Mouse (Mus musculus) thymus, postnatal 14 days (tissue): ENCODE measurements at regions not wholly inside any gene's neighbourhood (a gene's known extent, or its start where the extent isn't known, plus 50 kb on each side); places are given as distances from the start of the nearest gene placed in this dataset.

Experiments used
- DNase-seq: peaks from one replicate; pipeline ENCODE4 v3.0.0; 2021

DNA sequence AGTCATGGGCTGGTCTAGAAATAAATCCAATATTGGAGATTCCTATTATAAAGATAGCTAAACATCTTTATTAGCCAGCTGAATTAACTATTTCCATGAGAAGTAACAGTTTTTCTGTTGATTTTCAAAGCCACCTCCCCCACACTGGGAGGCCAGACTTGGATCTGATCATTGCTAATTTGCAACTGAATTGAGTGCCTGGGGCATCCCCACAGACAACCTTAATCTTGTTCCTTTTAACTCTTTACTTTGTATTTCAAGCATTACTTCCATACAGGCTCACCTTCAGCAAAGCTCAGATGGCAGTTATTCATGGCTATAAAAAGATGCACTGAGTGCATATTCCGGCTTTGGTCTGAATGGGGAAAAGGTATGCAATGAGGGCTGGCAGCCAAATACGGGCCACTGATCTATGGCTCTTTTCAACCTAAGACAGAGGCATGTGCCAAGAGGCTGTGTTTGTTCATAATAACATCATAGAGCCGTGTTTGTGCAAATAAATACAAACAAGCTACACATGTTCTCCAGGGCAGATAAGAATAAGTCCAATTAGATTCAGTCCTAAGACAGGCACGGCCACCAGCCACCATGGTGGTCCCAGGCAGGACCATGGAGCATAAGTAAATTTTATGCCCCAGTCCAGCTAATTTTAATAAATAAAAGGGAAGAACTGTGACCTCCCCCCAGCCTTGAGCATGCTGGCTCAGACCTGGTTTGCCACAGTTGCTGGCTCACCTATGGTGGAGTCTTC lies 194.5 kb upstream of the Ttc29 start:
- DNase-seq, result no peak

DNA sequence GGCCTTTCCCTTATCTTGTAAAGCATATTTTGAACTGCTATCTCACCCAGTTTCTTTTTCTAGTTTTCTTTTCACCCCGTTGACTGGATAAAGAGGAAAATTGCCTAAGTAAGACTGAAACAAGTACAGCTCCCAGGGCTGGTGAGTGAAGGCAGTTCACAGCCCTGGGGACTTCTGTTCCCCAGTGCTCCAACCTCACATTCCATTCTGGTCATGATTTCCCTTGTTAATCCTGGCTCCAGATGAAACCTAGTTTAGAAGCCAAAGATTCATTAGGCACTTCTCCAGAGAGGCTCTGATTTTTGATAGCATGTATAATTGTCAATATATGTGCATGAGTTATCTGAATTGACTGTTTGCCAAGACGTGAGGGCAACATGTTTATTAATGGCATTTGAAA lies 191.6 kb upstream of the Ttc29 start:
- DNase-seq, result no peak

DNA sequence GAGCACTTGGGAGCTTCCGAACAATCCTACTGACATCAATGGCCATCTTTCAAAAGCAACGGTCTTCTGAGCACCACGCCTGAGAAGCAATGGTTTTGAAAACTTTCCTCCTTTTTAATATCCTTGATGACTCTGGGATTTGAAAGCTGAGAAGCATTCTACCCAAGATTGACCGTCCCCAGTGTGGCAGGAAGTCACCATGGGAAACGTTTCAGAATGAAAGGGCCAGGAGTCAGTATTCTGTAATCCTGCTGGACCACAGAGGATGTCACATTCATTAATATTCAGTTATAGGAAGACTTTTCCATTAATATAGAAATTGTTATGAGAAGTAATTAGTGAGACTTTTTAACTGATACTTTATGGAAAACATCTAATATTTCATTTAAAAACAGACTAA lies 190.1 kb upstream of the Ttc29 start:
- DNase-seq, result no peak

DNA sequence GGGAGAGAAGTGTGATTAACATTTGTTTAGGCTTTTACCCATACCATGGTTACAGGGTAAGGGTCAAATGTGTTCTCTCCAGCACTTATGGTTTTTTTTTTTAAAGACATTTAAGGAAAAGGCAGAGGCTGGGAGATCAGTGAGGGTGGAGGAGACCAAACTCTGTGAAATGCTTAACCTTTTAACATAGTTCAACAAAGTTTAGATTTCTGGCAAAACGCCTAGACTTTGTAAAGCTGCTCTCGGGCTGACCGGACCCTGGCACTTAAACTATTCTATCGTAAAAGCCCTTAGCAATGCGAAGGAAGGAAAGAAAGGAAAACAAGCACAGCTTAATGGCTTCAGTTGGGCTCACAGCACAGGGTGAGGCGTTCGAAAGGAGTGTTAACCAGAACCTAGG lies 189.6 kb upstream of the Ttc29 start:
- DNase-seq, result no peak

DNA sequence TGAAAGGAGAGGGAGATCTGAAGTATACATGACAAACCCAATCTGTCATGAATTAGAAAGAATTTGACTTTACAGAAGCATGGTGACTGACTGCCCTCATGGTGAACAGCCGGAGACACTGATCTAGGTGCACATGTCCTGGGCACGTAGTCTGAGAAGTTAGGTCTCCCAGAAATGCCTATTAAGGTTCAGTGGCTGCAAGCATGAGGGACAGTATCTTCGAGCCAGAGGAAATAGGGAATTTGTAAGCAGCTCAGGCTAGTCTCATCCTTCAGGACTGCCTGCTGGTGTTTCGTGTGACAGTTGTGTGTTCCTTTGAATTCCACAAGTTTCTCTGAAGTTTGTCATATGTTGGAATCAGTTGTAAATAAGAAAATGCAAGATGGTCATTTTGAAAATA lies 189.2 kb upstream of the Ttc29 start:
- no peak for DNase-seq

DNA sequence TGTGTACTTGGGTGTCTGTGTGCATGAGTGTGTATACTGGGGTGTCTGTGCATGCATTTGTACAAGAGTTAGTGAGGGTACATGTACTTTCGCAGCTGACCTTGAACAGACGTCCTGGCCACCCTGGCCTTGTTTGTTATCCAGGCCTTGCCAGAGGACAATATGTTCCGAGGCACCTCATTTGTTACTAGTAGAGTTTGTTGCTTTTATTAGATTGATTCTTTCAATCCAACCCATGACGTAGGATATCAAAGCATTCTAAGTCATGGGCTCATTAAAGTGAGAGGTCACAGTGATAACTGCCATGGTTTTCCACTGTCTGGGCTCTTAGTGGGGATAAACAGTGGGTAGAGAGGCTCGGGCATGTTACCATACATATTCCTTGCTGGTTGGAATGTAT lies 188.1 kb upstream of the Ttc29 start:
- DNase-seq, result no peak

DNA sequence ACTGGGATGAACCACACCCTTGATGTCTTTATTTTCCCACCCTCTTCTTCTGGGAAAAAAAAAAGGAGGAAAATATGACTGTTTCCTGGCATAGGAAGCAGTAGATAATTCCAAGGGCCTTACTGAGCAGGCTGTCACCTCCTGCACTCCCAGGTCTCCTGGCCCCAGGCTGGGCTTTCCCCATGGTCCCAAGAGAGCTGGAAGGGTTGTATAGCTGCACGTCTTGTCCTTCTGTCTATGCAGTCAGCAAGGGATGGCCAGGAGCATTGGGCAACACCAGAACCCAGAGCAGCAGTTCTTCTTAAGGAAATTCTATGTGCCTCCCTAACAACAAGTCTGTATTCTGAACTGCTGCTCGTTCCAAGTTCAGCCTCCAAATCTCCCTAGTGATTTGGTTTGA lies 185.7 kb upstream of the Ttc29 start:
- DNase-seq, result no peak

DNA sequence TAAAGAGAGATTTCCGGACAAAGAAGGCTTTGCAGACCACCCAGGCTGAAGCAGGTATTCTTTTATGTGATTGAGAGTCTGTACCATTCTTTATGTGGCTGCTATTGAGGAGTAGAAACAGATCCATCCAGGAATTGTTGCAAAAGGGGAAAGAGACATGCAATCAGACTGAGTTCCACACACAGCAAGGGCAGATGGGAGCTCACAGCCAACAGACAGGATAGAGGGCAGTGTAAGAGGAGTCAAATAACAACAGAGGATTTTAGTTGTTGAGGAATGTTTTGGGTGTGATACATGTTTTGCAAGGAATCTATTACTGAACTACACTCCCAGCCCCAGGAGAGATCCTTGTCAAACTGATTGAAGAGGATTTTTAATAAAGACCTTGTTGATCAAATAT lies 184.2 kb upstream of the Ttc29 start:
- DNase-seq, result no peak

DNA sequence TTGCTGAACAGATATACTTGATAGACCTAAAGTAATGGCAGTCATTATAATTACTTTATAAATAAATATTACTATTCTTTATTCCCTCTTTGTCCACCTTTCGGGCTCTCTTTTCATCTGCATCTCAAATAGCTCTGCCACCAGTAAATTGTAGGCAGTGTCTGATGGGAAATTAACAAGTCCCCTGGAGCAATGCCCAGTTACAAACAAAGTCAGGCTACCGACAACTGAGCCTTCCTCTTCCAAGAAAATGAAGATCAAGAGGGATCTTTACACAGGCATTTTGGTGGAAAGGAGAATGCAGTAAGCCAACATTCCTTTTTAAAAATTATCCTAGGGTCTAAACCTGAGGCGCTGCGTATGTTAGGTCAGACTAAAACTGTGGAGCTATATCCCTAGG lies 181.3 kb upstream of the Ttc29 start:
- no peak for DNase-seq

DNA sequence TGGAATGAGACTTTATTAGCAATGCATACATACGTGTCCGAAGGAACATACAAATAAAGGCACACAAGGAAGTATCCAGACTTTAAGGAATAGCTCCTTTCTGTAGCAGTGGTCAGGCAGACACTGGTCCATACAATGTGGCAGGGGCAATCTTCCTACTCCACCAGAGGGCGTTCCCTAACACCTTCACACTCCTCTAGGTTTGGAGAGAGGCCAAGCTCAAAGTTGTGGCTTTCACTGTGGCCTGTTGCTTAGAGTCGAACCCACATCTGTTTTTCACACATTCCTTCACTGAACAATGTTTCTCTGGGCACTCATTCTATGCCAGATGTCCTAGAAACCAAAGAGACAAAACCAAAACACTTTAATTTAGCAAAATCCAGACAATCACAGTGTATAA lies 178.4 kb upstream of the Ttc29 start:
- DNase-seq, result no peak

DNA sequence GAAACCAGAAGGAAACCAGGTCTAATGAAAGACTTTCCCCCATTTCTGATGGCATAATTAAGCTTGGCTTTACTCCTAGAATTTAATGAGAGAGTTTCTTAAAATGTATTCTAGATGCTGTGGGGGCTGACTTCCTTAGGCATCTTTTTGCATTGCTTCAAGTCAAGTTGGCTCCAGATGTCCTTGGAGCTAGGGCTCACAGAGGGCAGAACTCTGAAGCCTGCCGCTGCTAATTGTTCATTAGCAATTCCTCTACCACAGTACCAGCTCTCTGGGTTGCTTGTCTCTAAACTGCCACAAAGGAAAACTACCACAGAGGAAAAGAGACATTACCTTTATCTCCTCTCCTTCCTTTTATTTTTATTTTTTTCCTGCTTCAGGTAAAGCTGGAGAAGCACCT lies 175.9 kb upstream of the Ttc29 start:
- no peak for DNase-seq

DNA sequence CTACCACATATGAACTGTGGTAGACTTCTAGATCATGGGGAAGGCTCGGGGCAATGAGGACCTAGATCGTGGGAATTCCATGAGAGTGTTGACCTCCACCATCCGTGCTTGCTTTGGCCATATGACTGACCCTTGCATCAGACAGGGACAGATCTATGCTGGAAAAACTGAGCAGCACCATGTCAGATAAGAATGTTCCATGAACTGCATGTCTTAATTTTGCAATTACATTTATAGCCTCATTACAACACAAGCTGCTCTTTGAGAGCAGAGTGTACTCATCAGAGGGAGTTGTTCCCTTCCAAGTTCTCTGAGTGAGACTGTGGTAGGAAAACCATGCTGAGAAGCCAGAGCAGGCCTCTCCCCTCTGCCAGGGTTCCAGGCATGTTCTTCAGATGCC lies 166.4 kb upstream of the Ttc29 start:
- DNase-seq, result no peak

DNA sequence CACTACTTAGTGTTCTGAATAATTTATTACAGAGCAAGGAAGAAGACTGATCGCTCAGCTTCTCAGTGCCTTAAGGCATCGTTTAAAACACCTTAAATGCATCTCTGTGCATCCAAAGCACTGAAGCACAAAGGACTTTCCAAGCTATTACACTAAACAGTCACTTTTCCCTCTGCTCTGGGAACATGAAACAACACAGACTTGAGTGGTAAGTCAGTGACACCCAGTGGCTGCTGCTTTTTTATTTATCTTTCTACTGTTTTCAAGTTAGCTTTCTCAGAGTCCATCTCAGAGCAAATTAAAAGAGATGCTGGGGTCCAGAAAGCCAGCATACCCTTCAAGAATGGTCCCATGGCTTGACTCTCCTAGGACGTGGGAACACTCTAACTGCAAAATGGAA lies 162.3 kb upstream of the Ttc29 start:
- no peak for DNase-seq

DNA sequence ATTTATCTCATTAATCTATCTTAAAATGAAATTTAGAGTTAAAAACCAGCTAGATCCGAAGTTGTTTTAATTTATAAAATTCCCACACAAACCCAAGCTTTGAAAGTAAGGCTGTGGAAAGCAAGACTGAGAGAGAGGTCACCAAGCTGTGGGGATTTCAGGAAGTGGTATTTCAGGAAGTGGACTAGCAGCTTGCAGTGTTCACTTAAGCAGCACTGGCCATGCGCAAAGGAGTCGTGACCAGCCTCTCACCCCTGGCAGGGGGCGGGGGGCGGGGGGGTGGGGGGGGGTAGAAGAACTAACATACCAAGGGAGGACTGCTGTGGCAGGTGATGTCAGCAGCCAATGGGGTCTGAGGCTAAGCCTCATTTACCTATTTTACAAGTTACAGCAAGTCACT lies 158.7 kb upstream of the Ttc29 start:
- no peak for DNase-seq

DNA sequence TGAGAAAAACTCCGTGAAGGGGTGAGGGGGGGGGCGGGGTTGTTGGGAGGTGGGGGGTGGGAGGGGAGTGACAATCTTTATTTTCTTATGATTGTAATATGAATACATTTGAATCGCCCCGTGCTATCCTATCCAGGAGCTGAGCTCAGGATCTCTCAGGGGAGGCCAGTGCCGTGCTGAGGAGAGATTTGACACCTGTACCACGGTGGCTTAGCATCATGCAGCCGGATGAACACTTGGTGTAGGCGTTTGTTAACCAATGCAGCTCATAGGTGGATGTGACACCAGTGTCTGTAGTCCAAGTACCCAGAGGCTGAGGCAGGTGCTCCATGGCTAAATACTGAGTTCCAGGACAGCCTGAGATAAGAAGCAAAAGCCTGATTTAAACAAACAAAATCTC lies 158.2 kb upstream of the Ttc29 start:
- DNase-seq, result no peak

DNA sequence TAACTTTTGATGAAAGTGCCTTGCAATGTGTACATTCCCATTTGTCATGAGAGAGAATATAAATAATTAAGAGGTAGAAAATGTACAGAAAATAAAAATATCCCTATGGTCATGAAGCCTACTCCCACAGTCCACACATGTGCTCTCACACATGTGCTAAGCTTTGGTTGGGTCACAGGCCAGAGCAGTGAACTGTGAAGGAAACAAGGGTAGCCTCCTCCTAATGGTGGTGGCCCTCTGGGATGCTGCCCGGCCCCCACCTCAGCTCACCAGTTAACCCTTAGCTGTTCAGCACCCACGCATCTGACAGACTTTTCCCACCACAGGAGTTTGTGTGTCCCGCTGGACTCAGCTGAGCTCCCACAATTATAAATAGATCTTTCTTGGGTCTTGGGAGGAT lies 157.6 kb upstream of the Ttc29 start:
- no peak for DNase-seq

DNA sequence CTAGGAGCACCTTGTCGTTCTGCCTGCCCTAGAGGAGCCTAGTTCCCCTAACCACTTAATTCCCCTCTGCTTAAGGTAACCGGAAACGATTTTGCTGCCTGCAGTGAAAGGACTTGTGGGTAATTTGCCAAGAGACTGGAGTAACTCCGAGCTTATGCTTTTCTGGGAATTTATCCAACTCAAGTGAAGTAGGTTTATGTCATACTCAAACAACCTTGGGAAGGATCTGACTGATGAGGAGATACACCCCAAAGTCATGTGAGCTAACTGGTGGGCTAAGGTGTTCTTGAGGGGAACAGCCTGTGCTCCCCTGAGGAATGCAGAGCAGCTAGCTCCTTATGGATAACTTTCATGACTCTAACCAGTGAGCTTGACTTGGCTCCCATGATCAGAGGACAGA lies 155.7 kb upstream of the Ttc29 start:
- DNase-seq, result no peak

DNA sequence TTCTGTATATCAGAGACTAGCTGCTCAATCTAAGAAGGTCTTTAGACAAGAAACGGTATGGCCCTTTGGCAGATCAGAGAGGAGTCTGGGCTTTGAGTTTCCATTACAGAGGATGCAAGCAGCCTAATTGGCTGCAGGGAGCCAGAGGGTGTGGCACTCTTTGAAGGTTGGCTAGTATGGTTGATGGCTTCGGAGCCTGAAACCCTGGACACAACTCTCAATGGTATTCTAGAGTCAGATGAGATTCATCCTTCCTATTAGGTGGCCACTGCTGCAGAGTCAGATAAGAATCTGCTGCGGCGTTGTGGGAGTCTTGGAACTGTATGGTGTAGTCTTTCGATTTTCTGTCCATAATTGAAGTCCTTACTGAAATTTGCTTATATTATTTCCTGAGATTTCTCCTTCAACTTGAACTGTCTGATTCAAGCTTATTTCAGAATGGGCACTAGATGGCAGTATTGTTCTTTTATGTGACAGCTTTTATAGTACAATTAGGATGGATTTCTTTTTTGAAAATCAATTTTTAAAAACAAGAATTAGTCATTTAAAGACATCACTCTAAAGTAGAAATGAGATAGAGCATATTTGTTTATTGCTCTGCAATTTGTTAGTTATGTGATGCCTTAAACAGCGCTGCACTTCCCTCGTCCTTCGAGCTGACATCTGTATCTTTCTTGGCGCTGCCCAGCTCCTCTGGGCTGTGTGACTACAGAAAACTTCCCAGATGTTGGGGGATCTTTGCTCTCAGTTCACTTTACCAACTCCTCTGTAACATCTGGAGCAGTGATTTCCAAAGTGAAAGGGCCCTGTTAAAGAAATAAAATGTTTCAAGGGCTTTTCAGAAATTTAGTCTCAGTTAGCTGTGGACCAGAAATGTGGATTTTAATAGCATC lies 151.0 kb upstream of the Ttc29 start:
- no peak for DNase-seq

DNA sequence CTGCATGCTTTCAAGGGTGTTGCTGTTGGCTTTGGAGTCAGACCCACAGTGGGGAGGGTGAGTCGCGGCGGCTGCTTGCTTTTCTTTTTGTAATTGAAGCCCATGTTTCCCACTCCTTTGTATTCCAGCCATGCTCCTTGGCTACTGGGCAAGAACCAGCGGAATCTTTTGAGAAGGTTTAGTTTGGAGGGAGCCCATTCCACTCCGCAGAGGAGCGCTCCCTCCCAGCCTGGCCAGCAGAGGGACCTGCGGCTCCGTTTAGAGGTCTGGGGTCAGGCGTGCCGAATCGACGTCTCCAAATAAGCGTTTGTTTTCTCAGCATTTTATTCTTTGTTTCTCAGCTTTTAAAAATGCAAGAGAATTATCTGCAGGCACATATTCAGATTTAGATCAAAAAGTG lies 149.6 kb upstream of the Ttc29 start:
- no peak for DNase-seq

DNA sequence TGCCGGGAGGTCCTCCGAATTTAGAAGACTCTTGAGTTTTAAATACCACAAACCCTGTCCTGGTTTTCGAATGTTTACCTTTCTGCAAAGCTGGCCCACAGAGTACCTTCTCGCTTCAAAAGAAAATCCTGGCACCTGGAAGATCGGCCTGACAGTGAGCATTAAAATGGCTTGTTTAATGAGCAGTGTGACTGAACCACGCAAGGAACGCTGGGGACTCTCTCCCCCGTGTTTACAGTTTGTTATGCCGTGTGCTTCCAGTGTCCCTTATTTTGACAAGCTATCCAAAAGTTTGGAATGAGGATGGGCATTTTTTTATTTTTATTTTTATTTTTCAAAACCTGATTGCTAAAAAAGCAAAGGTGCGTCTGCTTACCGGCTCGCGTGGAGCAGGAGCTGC lies 148.9 kb upstream of the Ttc29 start:
- DNase-seq, result no peak

DNA sequence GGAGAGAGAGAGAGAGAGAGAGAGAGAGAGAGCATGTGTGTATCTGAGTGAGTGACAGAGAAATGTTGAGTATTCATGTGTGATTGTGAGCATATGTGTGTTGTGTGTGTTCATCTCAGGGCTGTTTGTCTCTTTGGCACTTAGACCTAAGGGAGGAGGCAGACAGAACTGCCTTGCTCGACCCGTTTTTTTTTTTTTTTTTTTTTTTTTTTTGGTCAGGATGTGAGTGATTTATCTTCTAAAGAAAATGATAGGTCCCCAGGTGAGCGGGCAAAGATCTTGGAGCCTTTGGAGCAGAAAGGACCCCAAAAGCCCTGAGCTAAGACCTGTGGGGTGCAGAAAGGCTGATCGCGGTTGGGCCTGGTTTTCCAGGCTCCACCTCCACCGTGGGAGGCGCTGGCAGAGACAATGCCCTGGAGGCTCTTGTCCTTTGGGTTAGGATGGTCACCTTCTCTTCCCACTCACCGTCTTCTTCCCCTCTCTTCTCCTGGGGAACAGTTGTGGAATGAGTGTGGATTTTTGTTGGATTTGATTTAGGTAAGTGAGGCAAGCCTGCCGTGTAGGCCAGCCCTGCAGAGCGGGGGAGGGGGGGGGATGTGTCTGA lies 147.1 kb upstream of the Ttc29 start:
- DNase-seq, result no peak

DNA sequence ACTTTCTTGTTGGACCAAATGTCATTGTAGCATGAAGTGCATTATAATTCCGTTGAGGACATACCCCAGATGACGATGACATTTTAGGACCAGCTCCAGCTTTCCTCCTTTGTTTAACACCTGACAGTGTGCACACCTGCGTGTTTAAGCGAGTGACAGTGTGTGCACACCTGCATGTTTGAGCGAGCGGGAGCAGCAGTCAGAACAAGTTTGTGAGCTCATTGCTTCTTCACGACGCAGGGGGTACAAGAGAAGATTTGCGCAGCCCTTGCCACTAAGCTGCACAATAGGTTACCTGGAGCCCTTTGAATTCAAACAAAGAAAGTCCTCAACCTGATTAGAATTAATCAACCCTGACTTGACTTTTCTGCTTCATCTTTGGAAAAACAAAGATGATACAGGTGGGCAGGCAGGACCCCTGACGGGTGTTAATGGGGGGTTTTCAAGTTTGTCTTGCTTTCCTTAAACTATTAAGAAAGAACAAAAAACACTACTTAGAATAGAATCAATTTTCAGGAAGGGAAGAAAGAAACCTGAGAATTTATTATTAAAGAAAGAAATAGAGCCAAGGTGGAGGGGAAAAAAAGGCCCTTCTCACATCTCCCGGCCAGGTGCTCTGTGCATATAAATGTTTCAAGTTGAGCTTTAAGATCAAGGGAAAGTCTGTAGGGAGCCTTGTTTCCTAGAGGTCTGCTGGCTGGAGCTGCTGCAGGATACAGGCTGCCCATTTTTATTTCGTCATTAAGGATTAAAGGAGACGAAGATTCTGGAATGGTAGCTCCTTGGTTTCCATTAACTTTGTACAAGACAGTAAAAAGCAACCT lies 144.8 kb upstream of the Ttc29 start:
- no peak for DNase-seq

DNA sequence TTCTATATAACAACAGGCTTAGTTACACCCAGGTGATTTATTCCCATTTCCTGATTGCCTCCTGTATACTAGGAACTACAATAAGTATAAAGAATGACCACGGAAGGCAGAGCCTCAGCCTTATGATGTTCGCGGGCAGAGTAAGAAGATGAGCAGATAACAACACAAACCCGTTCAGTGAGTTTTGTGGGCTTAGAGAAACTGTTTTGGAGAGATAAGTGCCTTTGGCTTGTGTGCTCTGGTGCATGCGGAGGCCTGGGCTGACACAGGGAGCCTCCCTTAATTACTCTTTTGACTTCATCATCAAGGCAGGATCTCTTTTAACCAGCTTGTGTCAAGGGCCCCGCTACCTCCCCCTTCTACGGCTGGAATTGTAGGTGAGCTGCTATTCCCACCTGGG lies 139.3 kb upstream of the Ttc29 start:
- no peak for DNase-seq
